Mouse (Mus musculus): ENCODE results near the gene Dhx32. TPM values are rescaled to one million over a fixed set of nuclear protein-coding genes. Genes with fewer than 3 reads are reported as not detected.
"Not testable (repeated sequence)": the region's sequence is repeated elsewhere in the genome, so short reads cannot be mapped to it uniquely, and the experiment has no call there.

Gene Dhx32
- total RNA-seq, 2 experiments from 2014 or later, result 42.0 to 44.4 TPM

DNA sequence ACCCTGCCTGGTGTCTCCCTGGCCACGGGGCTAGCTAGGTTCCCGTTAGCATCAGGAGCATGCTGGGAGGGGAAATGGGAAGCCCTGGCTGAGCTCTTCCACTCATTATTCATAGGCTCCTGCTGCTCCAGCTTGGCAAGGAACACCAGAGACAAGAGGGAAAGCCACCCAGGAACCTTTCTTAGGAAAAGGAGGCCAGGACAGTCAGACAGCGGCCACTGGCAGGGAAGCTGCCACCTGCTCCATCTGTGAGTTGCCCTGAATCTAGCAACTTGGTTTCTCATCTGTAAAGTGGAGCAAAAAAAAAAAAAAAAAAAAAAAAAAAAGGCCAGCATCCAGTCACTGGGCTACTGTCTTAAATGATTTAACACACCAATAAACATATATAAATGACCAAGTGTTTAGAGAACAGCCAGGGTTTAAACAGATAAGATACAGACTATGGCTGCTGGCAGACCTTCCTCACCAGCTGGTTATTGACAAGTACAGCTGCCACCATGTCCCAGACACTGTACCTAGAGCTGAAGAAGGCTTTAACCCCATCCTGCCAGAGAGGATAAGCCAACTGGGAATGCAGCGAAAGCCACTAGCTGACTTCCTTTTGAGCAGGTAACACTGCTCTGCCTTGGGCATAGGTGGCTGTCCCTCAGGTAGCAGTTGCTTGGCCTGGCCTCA, 50.4 kb downstream of the Dhx32 start:
- DNase-seq, result peak in 1 of 2 experiments; percentile 21
- intact Hi-C loops (cut with DNase I), result no loop called here

DNA sequence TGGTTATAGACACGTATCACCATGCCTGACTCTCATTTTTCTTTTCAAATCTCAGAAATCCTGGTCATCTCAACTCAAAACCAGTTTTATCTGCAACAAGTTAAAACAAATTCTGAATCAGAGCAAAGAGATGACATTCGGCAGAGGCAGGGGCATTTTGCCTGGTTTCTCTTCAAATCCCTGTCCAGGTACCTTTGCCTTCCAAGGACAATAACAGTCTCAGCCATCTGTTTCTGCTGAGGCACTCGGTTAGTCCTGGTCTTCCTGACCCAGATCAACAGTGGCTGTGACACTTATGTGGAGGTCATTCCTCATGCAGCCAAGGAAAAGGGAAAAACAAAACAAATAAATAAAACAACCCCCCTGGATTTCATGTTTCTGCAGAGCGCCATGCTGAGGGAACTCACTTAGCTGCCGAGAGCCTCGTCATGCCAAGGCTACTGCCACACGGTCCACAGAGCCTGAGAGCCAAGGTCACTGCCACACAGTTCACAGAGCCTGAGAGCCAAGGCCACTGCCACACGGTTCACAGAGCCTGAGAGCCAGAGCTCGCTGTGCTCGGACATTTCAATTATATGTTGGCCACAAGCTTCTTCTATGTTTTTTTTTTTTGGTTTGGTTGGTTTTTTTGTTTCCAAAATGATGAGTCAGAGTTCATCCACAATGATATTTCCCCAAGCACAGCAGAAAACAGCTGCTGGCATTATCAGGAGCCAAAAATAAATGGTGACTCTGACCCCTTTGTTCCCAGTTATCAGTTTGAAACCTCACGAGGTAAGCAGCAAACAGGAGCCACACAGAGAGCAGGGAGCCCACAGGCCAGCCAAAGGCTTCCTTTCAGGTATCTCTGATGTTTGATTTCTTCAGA, 52.0 kb downstream of the Dhx32 start:
- intact Hi-C loops (cut with DNase I), result no loop called here
- DNase-seq, result peak in 1 of 2 experiments; percentile 49

DNA sequence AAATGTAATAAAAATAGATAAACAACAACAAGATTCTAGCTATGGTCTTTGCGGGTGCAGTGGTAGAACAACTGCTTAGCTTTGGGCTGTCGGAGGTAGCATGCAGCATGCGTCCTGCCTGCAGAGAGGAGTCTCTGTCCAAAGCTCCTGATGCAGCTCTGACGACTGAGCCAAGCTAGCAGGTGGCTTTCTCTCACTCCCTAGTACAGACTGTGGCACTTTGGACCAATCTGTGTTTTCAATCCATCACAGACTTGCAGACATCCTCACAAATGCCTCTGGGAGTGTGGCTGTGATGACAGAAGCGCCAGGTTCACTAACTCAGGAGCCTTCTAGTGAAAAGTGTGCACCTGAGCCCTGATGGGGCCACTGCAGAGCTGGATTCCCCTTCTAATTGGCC, 53.2 kb downstream of the Dhx32 start:
- DNase-seq, result no peak
- intact Hi-C loops (cut with DNase I), result no loop called here

DNA sequence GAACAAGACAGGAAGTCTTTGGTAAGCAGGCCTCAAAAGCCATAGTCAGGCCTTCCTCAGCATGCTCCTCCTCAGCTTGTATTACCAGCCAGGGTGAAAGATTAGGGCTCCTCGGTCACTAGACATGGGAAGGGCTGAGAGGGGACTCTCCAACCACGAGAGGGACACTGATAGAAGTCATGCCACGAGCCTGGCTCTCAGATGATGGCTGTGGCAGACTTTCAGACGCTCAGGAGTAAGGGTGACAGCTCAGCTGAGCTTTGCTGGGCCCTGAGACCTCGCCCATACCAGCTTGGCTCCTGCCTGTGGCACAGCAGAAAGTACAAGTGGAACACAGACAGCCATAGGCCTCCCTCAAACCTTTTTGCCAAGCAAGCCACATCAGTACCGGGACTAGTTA, 55.5 kb downstream of the Dhx32 start:
- DNase-seq, result peak in 1 of 2 experiments; percentile 14
- intact Hi-C loops (cut with DNase I), result no loop called here

DNA sequence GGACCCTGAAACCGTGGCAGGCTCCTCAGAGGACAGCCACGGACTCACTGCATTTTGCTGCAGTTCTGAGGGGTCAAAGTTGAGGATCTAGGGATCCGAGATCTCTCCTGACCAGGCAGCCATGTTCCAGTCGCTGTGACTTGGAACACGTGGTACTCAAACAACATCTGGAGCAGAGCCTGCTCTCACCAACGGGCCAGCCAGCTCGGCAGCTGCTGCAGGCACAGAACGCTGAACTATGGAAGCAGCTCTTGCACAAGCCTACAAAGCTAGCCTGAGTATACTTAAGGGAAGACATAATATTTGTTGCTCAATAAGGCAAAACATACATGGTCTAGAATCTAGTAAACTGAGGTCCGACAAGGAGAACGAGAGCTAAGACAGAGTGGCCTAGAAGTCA, 57.0 kb downstream of the Dhx32 start:
- intact Hi-C loops (cut with DNase I), result no loop called here
- peak; percentile 35 to 36 for DNase-seq

DNA sequence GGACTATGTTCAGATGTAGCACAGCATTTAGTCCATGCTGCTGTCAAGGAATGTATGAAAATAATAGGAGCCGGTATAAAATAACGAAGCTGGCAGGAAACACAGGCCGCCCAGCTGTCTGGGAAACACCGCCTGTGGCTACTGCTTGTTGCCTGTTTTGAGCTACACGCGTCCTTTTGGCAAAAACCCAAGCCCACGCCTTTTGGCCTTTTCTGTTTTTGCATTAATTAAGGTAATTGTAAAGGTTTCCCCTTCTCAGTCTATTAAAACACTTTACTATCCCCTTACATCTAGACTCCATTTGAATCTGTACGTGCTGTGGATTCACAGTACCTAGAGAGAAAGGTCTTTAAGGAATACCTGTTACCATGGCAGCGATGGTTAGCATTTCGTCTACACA, 57.7 kb downstream of the Dhx32 start:
- intact Hi-C loops (cut with DNase I), result no loop called here
- DNase-seq, result no peak

DNA sequence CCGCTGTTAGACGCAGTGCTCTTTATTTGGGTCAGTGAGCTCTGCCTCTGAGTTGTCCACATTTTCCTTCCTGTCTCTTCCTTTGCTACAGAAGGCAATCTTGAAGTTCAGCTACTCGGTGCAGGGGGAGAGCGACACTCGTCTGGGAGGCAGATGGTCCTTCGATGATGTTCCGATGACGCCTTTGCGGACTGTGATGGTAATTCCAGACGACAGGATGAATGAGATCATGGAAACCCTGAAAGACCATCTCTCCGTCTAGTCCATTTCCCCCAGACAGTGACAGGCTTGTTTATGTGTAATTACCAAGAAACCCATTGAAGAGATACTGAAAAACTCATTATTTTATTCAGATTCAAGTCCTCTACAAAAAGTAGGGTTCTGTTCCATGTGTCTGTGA, 61.9 kb downstream of the Dhx32 start:
- intact Hi-C loops (cut with DNase I), result no loop called here
- no peak for DNase-seq

DNA sequence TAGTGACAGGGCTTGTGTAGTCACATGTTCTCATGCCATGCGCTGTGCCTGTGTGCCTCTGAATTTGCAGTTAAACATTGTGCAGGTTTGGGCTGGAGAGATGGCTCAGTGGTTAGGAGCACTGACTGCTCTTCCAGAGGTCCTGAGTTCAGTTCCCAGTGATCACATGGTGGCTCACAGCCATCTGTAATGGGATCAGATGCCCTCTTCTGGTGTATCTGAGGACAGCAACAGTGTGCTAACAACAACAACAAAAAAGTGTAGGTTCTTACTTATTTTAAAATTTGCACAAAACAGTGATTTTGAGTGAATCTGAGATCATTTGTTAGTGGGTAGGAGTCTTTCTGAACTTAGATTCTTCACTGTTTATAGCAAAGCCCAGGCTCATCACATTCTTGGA, 63.9 kb downstream of the Dhx32 start:
- DNase-seq, result no peak
- intact Hi-C loops (cut with DNase I), result no loop called here

DNA sequence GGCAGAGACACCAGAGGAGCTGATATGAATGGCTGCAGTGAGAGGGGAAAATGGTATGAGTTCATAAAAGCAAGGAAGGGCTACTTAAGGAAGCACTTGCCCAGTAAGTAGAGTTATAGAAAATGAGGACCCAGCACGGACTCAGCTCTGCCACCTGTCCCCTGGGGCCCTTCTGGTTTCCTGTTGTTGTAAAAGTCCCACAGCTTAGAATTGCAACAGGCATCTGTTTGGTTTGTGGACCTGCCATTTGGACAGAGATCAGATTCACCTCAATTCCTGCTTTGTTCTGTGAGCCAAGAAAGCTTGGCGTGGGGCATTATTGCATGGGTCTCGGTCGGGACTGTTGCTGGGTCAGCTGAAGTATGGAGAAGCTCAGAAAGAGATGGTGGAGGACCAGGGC, 67.1 kb downstream of the Dhx32 start:
- intact Hi-C loops (cut with DNase I), result no loop called here
- DNase-seq, result no peak

DNA sequence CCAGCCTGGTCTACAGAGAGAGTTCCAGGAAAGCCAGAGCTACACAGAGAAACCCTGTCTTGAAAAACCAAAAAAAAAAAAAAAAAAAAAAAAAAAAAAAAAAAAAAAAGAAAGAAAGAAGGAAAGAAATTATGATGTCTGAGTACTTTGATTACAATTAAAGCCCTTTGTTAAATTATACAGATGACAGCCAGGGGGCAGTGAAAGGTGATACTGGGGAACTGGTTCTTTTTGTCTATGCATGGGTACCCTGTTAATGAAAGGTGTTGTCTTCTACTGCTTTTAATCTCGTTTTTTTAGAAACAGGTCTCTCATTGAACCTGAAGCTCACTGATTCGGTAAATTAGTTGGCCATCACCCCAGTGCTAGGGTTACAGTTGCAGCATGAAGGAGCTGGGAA, 75.2 kb downstream of the Dhx32 start:
- DNase-seq, result no peak
- intact Hi-C loops (cut with DNase I), result no loop called here

DNA sequence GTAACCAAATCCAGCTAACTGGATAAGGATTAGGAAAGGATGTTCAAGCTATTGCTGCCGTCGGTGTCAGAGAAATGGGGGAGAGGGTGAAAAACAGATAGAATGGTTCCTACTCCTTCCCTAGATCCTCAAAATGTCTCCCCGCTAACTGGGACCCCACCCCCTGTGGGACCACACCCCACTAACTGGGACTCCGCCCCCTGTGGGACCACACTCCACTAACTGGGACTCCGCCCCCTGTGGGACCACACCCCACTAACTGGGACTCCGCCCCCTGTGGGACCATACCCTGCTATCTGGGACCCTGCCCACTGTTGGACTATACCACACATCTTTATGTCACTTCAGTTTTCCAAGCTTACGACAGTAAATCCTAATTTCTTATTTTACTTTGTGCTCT, 78.6 kb downstream of the Dhx32 start:
- intact Hi-C loops (cut with DNase I), result no loop called here
- no peak for DNase-seq

DNA sequence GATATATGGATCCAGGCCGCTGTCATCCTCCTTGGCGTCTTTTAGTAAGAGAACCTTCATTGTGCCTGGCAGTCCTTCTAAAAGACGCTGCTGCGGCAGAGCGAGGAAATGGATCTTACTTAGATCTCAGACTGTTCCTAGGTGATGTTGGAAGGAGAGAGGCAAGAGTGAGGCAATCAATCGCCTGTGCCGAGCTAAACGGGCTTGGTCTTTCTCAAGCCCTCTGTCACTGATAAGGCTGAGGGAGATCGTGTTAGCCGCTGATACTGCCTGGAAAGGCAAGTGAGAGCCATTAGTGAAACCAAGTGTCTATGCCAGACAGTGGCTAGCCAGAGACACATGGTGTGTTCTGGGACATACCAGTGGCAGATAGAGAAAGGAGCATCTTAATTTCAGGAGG, 80.2 kb downstream of the Dhx32 start:
- DNase-seq, result no peak
- intact Hi-C loops (cut with DNase I), result no loop called here

DNA sequence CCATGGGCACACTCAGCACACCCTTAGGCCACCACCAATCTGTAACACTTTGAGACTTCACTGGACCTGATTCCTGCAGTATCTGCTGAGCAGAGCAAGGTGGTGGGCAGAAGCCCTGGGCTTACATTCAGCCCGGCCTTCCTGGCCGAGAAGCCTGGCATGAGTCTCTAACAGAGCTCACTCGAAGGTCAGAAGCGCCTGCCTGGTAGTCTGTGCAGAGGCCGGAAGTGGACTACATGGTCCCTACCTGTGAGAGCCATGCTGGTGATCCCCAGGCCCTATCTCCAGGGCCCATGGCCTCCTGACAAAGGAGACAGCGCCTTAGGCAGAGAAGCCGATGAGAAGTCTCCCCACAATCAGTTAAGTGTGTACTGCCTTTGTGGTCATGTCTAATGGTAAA, 81.2 kb downstream of the Dhx32 start:
- no peak for DNase-seq

DNA sequence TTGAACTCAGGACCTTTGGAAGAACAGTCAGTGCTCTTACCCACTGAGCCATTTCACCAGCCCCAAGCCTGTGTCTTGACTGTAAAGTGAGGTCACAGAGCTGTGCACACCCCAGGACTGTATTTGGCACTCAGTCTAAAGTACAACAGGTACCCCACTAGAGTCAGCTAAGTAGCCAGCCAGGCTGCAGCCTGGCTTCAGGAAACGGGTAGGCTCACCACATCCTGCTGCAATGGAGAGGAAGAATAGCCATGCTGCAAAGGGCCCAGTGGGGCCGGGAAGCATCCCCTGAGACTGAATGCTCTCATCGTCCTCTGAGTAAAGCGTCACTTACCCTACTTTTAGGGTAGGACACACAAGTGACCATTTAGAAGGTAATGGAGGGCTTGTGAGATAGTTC, 82.6 kb downstream of the Dhx32 start:
- DNase-seq, result no peak
- intact Hi-C loops (cut with DNase I), result no loop called here

More for the DNA sequence above, 81.2 kb downstream of the Dhx32 start:
- intact Hi-C loops (cut with DNase I), result no loop called here

DNA sequence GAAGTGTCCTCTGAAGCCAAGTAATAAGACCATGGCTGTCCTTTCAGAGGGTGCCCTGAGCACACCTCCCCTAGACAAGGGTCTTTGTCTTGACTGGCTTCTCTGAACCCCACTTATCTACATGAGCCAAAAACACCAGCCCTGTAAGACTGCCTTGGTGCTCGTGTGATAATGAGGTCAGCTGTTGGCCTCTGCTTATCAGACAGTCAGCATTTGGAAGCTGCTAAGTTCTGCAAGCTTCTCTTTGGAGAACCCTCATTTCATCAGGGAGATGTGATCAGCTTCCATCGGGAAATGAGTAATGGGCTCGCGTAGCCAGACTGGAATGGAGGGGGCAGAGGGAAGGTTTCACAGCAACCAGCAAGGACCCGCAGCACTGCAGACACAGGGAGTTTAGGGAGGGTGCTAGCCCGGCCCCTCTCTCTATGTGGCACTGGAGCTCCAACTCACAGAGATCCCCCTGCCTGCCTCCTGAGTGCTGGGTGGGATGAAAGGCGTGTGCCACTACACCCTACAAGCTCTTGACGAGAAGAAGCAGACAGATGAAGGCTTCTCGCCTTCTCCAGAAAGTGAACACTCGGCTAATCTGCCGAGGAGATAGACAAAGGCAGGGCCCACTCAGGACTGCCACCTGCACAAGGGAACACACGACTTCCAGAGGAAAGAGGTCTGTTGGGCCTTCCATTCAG, 84.4 kb downstream of the Dhx32 start:
- no peak for DNase-seq
- intact Hi-C loops (cut with DNase I), result no loop called here

DNA sequence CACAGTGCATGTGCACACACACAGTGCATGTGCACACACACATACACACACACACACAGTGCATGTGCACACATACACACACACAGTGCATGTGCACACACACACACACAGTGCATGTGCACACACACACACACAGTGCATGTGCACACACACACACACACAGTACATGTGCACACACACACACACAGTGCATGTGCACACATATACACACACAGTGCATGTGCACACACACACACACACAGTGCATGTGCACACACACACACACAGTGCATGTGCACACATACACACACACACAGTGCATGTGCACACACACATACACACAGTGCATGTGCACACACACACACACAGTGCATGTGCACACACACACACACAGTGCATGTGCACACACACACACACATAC, 96.9 kb downstream of the Dhx32 start:
- DNase-seq; intact Hi-C loops (cut with DNase I): not testable (repeated sequence)

DNA sequence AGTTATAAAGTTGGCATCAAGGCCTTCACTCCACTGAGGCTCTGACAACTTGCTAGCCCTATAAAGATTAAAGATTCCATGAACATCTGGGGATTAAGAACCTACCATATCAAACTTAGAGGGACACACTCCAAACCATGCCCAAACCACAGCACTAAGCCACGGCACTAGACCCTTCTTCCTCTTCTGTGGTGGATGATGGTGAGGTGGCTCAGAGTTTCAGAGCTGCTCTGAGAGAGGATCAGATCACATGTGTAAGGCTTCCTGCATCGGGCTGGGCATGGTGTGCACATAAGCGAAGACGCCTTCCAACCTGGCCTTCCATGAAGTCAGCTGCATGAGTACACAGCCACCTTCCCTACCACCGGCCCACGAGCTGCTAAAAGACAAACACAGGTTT, 97.8 kb downstream of the Dhx32 start:
- DNase-seq, result no peak
- intact Hi-C loops (cut with DNase I), result no loop called here

DNA sequence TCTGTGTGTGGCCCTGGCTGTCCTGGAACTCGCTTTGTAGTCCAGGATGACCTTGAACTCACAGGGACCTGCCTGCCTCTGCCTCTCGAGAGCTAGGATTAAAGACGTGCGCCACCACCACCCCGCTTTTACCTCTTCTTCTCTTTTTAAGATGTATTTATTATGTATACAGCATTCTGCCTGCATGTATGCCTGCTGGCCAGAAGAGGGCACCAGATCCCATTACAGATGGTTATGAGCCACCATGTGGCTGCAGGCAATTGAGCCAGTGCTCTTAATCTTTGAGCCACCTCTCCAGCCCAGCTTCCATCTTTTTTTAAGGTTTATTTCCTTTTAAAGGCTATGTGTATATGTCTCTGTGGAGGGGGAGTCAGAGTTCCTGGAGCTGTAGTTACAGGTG, 98.4 kb downstream of the Dhx32 start:
- intact Hi-C loops (cut with DNase I), result no loop called here

DNA sequence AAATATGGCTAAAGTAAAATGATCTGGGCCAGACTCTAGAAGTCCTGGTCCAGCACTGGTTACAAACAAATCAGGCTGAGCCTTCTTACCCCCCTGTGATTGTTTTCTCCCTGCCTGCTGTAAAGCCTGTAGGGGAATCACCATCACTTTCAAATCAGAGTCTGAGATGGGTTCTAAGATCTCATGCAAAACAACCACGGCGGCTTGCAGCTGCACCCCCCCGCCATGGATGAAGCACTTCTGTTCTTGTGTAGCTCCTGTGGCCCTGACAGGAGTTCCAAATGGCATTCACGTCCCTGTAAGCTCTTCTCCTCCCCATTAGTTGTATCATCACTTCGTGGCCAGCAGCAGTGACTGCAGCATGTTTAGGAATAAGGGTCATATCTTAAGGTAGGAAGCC, 98.9 kb downstream of the Dhx32 start:
- intact Hi-C loops (cut with DNase I), result no loop called here
- no peak for DNase-seq

More for the DNA sequence above, 98.4 kb downstream of the Dhx32 start:
- no peak for DNase-seq

DNA sequence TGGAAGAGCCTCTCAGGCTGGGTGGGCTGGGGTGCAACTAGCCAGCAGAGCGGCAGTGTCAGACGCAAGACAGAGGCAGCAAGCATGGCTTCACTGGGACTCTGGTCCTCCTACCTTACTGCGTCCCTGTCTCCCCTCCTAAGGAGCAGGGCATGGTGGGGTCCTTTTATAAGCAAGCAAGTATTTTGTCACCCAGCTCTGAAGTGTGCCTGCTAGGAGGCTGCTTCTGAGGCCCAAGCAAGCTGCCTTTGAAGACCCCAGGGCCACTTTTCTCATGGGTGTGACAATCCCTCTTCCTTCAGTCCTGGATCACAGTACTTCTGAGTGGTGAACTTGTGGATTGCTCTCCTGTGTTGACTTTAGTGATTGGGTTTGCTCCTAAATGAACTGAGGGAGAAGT, 102.6 kb downstream of the Dhx32 start, which contains the start of gene Mmp21:
TSS of gene Mmp21 (minus strand) at position 101 of the 400 bp plus-strand sequence.
- DNase-seq, result no peak
- intact Hi-C loops (cut with DNase I), result no loop called here

DNA sequence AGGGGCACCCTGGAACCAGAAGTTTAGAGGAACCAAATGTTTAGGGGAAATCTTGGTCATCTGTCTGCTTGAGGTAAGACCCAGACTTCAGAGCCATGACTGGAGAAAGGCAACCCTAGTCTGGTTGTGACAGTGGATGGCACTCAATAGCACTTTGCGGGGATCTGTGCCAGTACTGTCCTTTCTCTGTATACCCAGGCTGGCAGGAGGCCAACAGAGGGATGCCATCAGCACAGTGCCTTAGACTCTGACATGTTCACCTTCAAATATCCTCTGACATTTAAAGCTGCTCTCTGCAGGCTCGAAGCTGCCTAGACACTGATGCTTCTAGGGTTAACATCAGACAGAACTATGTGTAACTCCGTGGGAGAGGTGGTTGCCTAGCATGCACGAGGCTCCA, 103.1 kb downstream of the Dhx32 start:
- DNase-seq, result no peak
- intact Hi-C loops (cut with DNase I), result no loop called here

DNA sequence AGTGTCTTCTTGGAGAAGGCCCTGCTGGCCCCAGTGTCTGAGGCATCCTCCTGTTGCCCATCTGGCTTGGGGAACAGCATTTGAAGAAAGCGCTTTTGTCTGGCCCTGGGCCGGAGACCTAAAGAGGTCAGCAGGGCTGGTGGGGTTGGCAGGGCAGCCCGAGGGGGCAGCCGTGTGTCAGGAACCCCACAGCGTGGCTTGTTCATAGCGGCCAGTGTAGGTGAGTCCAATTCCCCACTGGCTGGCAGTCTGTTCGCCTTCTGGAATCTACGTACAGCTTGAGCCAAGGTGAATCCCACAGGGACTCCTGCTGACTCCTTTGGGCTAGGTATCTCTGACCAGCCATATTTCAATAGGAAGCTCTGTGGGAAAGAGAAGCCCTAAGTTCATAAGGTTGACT, 103.8 kb downstream of the Dhx32 start:
- no peak for DNase-seq
- intact Hi-C loops (cut with DNase I), result no loop called here
